Mouse (Mus musculus): ENCODE results near the gene Usp30. TPM values are rescaled to one million over a fixed set of nuclear protein-coding genes. Genes with fewer than 3 reads are reported as not detected.

The Usp30 gene
- polyA plus RNA-seq, 1 experiment from 2014 or later = 12.7 TPM

DNA sequence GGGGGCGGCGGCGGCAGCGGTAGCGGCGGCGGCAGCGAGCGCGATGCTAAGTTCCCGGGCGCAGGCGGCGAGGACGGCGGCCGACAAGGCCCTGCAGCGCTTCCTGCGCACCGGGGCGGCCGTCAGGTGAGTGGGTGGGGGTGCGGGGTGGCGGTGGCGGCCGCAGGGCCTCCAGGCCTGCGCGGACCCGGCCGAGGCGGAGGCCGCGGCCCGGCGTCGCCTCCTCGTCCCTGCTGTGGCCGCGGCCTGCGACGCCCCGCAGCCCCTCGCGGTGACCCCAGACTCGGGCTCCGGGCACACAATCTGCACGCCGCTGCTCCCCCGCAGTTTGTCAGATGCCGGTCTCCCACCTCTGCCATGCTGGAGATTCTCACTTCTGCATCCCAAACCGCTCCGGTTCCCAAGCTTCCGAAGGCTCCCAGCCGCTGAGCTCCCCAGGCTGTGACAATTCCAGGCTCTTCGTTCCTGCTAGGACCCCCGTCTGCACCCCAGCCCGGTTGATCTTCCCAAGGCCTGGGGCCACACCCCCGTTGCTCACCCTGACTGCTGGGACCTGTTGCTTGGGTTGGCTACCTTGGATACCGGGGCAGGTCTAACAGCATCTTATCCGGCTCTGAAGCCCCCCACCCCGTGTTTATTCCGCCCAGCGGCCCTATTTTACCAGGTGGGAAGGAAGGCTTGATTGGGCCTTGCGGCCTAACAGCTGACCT, 35.3 kb downstream of the Usp30 start:
- Histone ChIP-seq H3K27ac (replicated peaks) (0 out of 2 replicates have a peak overlapping the region, but pooled peaks have one; percentile 68), H3K4me1 (peaks cover 19% of the 10 kb centered on the region), H3K27me3 (no peaks in the 10 kb centered on the region), H3K9ac (peak overlapping the region; percentile 96), H3K9me3 (replicated peaks) (no peaks in the 10 kb centered on the region), H3K4me3 (replicated peaks) (peak overlapping the region; percentile 95), H3K36me3 (peaks cover 14% of the 10 kb centered on the region), H3K4me2 (replicated peaks) (peak overlapping the region; percentile 92)
- WGBS = 3% methylated on average over 50 of the region's 64 CpGs
- peak; percentile 56 for ATAC-seq (ENCODE audit: insufficient number of reproducible peaks, low FRiP score, low TSS enrichment, low read depth)

DNA sequence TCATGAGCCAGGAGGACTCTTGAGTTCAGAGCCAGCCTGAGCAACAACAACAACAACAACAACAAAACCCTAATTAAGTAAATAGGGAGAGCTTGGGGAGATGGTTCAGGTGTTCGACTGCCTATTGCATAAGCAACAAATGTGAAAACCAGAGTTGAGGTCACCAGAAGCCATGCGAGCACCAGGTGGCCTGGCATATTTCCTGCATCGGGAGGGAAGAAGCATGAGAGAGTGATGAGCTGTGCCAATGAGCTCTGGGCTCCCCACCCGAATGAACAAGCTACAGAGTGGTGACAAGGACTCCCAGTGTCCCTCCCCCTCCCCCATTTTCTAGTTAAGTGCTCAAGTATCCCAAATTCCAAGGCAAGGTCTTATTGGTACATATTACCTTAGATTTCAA, 36.6 kb downstream of the Usp30 start:
- H3K4me1 ChIP-seq = peaks cover 19% of the 10 kb centered on the region
- no peaks in the 10 kb centered on the region for H3K27me3 ChIP-seq
- peaks cover 27% of the 10 kb centered on the region for H3K36me3 ChIP-seq
- no peak overlapping the region for H3K9ac ChIP-seq
- ATAC-seq (ENCODE audit: insufficient number of reproducible peaks, low FRiP score, low TSS enrichment, low read depth) = no peak
- no peak overlapping the region for H3K4me2 ChIP-seq (replicated peaks)
- WGBS = 81% methylated on average over 4 of the region's 4 CpGs
- no peak overlapping the region for H3K4me3 ChIP-seq (replicated peaks)
- H3K27ac ChIP-seq (replicated peaks) = no peak overlapping the region
- H3K9me3 ChIP-seq (replicated peaks) = no peaks in the 10 kb centered on the region

DNA sequence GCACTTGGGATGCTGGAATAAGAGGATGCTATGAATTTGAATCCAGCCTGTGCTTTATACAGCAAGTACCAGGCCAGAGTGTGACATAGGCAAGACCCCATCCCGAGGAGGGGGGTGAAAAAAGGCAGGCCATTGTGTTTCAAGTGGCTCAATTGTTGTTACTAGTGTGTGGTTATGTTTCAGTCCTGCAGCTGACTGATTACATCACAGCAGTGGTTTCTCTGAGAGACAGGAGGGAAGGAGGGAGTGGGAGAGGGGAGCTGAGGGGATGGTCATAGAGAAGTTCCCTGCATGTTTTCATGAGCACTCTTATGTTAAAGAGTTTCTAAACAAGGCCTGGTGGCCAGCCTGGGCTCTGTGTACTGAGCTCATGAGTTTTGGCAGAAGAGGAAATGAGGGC, 37.5 kb downstream of the Usp30 start:
- H3K9ac ChIP-seq = no peak overlapping the region
- H3K4me1 ChIP-seq = peaks cover 19% of the 10 kb centered on the region
- H3K27me3 ChIP-seq = no peaks in the 10 kb centered on the region
- H3K4me2 ChIP-seq (replicated peaks) = no peak overlapping the region
- peaks cover 35% of the 10 kb centered on the region for H3K36me3 ChIP-seq
- no peak overlapping the region for H3K4me3 ChIP-seq (replicated peaks)
- 93% methylated on average over 1 of the region's 1 CpGs for WGBS
- no peaks in the 10 kb centered on the region for H3K9me3 ChIP-seq (replicated peaks)
- ATAC-seq (ENCODE audit: insufficient number of reproducible peaks, low FRiP score, low TSS enrichment, low read depth) = no peak
- H3K27ac ChIP-seq (replicated peaks) = no peak overlapping the region

DNA sequence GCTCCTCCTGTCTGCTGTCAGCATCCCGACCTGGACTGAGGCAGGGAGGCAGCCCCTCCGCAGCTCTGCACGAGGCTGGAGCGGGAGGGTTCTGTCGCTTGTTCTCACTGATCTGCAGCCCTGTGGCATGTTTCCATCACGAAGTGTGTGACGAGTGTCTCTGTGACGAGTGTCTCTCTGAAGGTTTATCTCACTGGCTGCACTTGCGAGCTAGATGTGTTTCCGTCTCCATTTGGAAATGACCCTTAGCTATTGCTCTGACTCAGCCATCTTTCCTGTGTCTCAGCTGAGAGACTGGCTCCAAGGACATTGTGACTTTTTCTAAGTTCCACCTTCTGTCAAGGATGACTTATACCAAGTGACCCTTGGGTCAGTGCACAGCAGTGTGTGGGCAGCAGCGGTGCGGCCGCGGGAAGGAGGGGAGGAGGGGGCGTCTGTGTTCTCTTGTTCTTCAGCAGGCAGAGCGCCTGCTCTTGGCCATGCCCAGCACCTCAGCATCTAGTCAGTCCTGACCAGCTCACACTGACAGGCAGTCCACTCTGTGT, 41.2 kb downstream of the Usp30 start:
- H3K9me3 ChIP-seq (replicated peaks) = no peaks in the 10 kb centered on the region
- no peak for ATAC-seq (ENCODE audit: insufficient number of reproducible peaks, low FRiP score, low TSS enrichment, low read depth)
- 88% methylated on average over 16 of the region's 16 CpGs for WGBS
- no peak overlapping the region for H3K4me2 ChIP-seq (replicated peaks)
- H3K27ac ChIP-seq (replicated peaks) = no peak overlapping the region
- H3K4me3 ChIP-seq (replicated peaks) = no peak overlapping the region
- H3K27me3 ChIP-seq = no peaks in the 10 kb centered on the region
- H3K36me3 ChIP-seq = peaks cover 71% of the 10 kb centered on the region
- no peak overlapping the region for H3K9ac ChIP-seq
- peaks cover 3% of the 10 kb centered on the region; the same call in 1 of the 2 replicates for H3K4me1 ChIP-seq

DNA sequence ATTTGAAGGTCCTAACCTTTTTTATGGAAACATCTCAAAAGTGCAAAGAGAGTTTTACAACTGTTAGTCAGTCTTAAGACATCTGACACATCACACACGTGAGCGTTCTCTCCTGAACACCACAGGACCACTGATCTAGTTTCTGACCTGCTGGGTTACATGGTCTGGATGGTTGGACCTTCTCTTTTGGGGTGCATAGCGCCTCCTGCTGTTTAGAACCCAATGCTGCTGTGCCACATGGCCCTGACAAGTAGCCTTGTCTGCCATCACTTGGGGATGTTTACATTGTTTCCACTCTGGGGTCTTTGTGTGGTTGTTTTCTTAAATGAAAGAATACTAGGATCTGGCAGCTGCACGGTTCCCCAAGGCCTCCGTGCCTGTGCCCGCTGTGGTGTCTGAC, 48.1 kb downstream of the Usp30 start:
- H3K9ac ChIP-seq = no peak overlapping the region
- no peak overlapping the region for H3K4me2 ChIP-seq (replicated peaks)
- H3K36me3 ChIP-seq = peaks cover 95% of the 10 kb centered on the region
- no peak for ATAC-seq (ENCODE audit: insufficient number of reproducible peaks, low FRiP score, low TSS enrichment, low read depth)
- WGBS = 80% methylated on average over 6 of the region's 6 CpGs
- no peak overlapping the region for H3K27ac ChIP-seq (replicated peaks)
- no peaks in the 10 kb centered on the region for H3K4me1 ChIP-seq
- H3K27me3 ChIP-seq = no peaks in the 10 kb centered on the region
- no peak overlapping the region for H3K4me3 ChIP-seq (replicated peaks)
- no peaks in the 10 kb centered on the region for H3K9me3 ChIP-seq (replicated peaks)

DNA sequence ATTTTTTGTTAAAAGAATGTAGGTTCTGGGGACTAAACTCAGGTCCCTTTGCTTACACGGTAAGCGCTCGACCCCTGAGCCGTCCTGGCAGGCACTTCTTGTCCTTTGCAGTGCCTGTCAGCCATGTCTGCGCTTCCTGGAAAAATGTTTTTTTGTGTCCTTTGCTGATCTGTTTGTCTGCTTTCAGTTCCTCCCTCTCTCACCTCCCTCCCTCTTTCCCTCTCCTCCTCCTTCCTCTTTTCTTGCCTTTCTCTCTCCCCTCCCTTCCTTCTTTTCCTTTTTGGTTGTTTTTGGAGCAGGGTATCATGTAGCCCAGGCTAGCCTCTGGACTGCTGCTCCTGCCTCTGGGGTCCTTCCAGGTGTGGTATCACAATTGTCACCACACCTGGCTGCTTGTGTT, 49.8 kb downstream of the Usp30 start:
- no peak for ATAC-seq (ENCODE audit: insufficient number of reproducible peaks, low FRiP score, low TSS enrichment, low read depth)
- no peaks in the 10 kb centered on the region for H3K9me3 ChIP-seq (replicated peaks)
- H3K4me1 ChIP-seq = no peaks in the 10 kb centered on the region
- no peak overlapping the region for H3K4me3 ChIP-seq (replicated peaks)
- H3K36me3 ChIP-seq = peaks cover 93% of the 10 kb centered on the region
- 82% methylated on average over 5 of the region's 5 CpGs for WGBS
- no peak overlapping the region for H3K4me2 ChIP-seq (replicated peaks)
- no peak overlapping the region for H3K9ac ChIP-seq
- H3K27me3 ChIP-seq = no peaks in the 10 kb centered on the region
- no peak overlapping the region for H3K27ac ChIP-seq (replicated peaks)

DNA sequence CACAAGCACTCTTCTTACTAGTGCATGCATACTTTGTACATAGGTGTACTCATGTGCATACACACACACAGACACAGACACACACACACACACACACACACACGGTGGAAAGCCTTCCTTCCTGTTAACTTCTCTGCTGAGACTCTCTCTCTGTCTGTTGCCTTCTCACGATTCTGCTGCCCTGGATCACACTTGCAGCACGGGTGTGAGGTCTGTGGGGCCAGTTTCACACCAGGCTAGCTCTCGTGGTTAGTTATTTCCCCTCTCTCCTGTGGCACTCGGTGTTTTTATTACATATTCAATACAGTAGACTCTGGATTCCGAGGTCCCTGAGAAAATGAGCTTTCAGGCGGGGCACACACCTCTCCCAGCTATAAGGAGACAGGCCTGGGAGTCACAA, 51.3 kb downstream of the Usp30 start:
- WGBS = 88% methylated on average over 7 of the region's 7 CpGs
- H3K4me2 ChIP-seq (replicated peaks) = no peak overlapping the region

DNA sequence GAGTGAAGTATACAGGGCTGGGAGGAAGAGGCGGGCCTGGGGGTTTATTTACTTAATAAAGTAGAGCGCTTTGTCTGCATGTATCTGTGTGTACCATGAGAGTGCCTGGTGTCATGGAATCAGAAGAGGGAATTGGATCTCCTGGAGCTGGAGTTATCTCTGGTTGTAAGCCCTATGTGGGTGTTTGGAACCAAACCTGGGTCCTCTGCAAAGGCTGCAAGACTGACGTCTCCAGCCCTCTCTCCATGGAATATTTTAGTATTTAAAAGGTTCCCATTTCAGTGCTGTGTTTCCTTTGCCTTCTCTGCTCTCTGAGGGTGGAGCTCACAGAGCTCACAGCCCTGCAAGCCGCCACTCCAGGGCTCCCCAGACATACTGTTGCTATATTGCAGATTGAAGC, 54.5 kb downstream of the Usp30 start:
- Histone ChIP-seq H3K4me3 (replicated peaks) (no peak overlapping the region), H3K9ac (no peak overlapping the region), H3K36me3 (peaks cover 93% of the 10 kb centered on the region), H3K27ac (replicated peaks) (no peak overlapping the region), H3K4me1 (no peaks in the 10 kb centered on the region), H3K9me3 (replicated peaks) (no peaks in the 10 kb centered on the region), H3K4me2 (replicated peaks) (no peak overlapping the region), H3K27me3 (no peaks in the 10 kb centered on the region)
- WGBS = 79% methylated on average over 4 of the region's 4 CpGs
- no peak for ATAC-seq (ENCODE audit: insufficient number of reproducible peaks, low FRiP score, low TSS enrichment, low read depth)

More for the DNA sequence above, 51.3 kb downstream of the Usp30 start:
- Histone ChIP-seq H3K36me3 (peaks cover 93% of the 10 kb centered on the region), H3K4me1 (no peaks in the 10 kb centered on the region), H3K27ac (replicated peaks) (no peak overlapping the region), H3K4me3 (replicated peaks) (no peak overlapping the region), H3K9me3 (replicated peaks) (no peaks in the 10 kb centered on the region), H3K27me3 (no peaks in the 10 kb centered on the region), H3K9ac (no peak overlapping the region)
- no peak for ATAC-seq (ENCODE audit: insufficient number of reproducible peaks, low FRiP score, low TSS enrichment, low read depth)

DNA sequence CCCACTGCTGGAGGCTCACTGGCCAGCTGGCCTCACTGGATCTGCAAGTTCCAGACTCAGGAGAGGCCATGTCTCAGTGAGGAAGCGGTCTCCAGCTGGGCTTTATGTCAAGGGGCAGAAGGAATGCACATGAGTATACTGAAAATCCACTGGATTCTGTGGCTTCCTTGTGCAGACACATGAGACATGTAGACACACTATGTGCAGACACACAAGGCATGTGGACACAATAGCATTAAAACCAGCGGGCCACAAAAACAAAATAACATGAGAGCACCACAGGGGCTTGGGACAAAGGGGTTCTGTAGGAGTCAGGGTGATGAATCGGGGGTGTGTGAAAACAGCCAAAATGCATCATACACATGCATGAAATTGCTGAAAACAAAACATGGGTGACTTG, 60.7 kb downstream of the Usp30 start:
- no peak overlapping the region for H3K9ac ChIP-seq
- H3K4me3 ChIP-seq (replicated peaks) = no peak overlapping the region
- no peaks in the 10 kb centered on the region for H3K27me3 ChIP-seq
- WGBS = 87% methylated on average over 3 of the region's 3 CpGs
- H3K9me3 ChIP-seq (replicated peaks) = no peaks in the 10 kb centered on the region
- no peak overlapping the region for H3K4me2 ChIP-seq (replicated peaks)
- H3K27ac ChIP-seq (replicated peaks) = no peak overlapping the region
- peaks cover 14% of the 10 kb centered on the region for H3K4me1 ChIP-seq
- no peak for ATAC-seq (ENCODE audit: insufficient number of reproducible peaks, low FRiP score, low TSS enrichment, low read depth)
- H3K36me3 ChIP-seq = peaks cover 36% of the 10 kb centered on the region

DNA sequence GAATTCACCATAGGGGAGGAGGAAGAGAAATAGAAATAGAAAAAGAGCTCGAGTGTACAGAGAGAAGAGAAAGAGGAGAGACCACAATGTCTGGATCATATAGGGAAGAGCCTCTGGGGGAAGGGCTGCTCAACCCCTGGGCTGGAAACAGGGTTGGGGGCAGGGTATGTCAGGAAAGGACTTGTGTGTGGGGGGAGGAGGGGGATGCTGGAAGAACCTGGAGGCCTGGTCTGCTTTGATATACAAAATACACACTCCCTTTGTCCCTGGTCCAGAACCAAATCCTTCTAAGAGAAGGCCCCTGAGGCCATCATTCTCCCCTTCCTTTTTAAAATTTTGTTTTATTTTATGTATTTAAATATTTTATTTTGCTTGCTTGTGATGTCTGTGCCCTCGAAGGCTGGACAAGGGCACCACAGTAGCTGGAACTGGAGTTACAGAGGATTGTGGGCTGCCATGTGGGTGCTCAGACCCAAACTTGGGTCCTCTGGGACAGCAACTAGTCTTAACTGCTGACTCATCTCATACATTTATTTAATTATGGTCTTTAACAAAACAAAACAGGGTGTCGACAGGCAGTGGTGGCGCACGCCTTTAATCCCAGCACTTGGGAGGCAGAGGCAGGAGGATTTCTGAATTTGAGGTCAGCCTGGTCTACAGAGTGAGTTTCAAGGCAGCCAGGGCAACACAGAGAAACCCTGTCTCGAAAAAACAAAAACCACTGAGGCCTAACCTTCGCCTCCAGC, 61.4 kb downstream of the Usp30 start:
- WGBS = 83% methylated on average over 7 of the region's 7 CpGs
- Histone ChIP-seq H3K9me3 (replicated peaks) (no peaks in the 10 kb centered on the region), H3K4me1 (peaks cover 18% of the 10 kb centered on the region), H3K9ac (no peak overlapping the region), H3K4me3 (replicated peaks) (peak overlapping the region; percentile 71), H3K27ac (replicated peaks) (no peak overlapping the region; the same call in 1 of the 2 replicates), H3K4me2 (replicated peaks) (peak overlapping the region; percentile 93), H3K27me3 (no peaks in the 10 kb centered on the region), H3K36me3 (peaks cover 29% of the 10 kb centered on the region)
- no peak for ATAC-seq (ENCODE audit: insufficient number of reproducible peaks, low FRiP score, low TSS enrichment, low read depth)

Data from embryonic facial prominence, embryonic 15.5 days (tissue).